Mouse (Mus musculus): Measurements from ENCODE around the gene Aco2. TPM values are rescaled to one million over a fixed set of nuclear protein-coding genes. Genes with fewer than 3 reads are reported as not detected.

The Aco2 gene
- polyA plus RNA-seq, 1 experiment from 2014 or later: 177 TPM

GRCm38 (mm10) chr15:81915663-81916062, 43.6 kb downstream of the Aco2 start:
- WGBS: 92% methylated on average over 5 of the region's 5 CpGs
- no peak overlapping the region for H3K27ac ChIP-seq (replicated peaks)
- peaks cover 64% of the 10 kb centered on the region for H3K36me3 ChIP-seq
- no peak overlapping the region for H3K9ac ChIP-seq (replicated peaks)
- H3K4me3 ChIP-seq: no peak overlapping the region
- H3K9me3 ChIP-seq: no peaks in the 10 kb centered on the region
- H3K4me2 ChIP-seq (replicated peaks): no peak overlapping the region
- no peak for ATAC-seq (ENCODE audit: low FRiP score, low read depth)
- H3K27me3 ChIP-seq: no peaks in the 10 kb centered on the region
- no peaks in the 10 kb centered on the region for H3K4me1 ChIP-seq

DNA sequence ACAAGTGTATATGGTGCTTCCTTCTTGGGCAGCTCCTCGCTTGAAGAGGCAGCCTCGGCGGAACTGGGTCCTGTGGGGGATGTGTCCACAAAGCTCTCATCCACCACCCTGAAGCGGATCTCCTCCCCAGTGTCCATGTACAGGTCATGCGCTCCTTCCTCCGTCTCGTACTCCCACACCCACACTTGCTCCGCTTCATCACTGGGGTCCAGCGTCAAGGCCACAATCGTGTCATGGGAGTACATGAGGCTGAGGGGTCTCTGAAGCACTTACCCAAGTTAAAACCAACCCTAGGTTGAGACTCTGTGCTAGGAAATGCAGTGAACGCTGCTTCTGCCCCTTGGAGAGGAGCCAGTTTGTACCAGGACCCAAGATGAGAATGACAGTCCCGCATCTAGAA, 45.1 kb downstream of the Aco2 start:
- ATAC-seq (ENCODE audit: low FRiP score, low read depth): no peak
- Histone ChIP-seq H3K4me1 (no peaks in the 10 kb centered on the region), H3K27ac (replicated peaks) (no peak overlapping the region), H3K4me2 (replicated peaks) (no peak overlapping the region), H3K27me3 (no peaks in the 10 kb centered on the region), H3K9ac (replicated peaks) (no peak overlapping the region), H3K9me3 (no peaks in the 10 kb centered on the region), H3K36me3 (peaks cover 54% of the 10 kb centered on the region), H3K4me3 (no peak overlapping the region)
- WGBS: 91% methylated on average over 12 of the region's 12 CpGs

GRCm38 (mm10) chr15:81917621-81918463, 45.7 kb downstream of the Aco2 start:
- Histone ChIP-seq H3K27me3 (no peaks in the 10 kb centered on the region), H3K9me3 (no peaks in the 10 kb centered on the region), H3K4me2 (replicated peaks) (no peak overlapping the region), H3K4me3 (no peak overlapping the region), H3K27ac (replicated peaks) (no peak overlapping the region), H3K4me1 (no peaks in the 10 kb centered on the region), H3K36me3 (peaks cover 52% of the 10 kb centered on the region), H3K9ac (replicated peaks) (no peak overlapping the region)
- WGBS: 56% methylated on average over 6 of the region's 6 CpGs
- ATAC-seq (ENCODE audit: low FRiP score, low read depth): no peak

DNA sequence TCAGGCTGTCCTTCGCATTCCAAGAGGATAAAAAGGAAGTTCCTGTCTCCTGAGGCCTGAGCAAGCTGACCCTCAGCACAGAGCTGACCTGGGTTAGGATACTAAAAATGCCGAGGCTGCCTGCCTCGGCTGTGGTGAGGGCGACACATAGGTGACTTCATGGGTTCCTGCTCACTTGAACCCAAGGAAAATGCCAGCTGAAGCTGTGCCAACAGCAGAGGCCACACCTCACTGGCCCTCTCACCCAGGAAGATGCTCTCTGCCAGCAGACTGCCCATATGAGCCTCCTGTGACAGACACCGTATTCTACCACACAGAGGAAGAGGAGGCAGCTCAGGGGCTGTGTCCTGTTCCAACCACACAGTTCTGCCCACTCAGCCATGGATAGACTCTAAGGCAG, 47.0 kb downstream of the Aco2 start:
- H3K27ac ChIP-seq (replicated peaks): no peak overlapping the region
- H3K9me3 ChIP-seq: no peaks in the 10 kb centered on the region
- WGBS: 81% methylated on average over 5 of the region's 5 CpGs
- H3K4me1 ChIP-seq: peaks cover 3% of the 10 kb centered on the region
- no peak overlapping the region for H3K4me3 ChIP-seq
- peaks cover 42% of the 10 kb centered on the region for H3K36me3 ChIP-seq
- H3K27me3 ChIP-seq: no peaks in the 10 kb centered on the region
- ATAC-seq (ENCODE audit: low FRiP score, low read depth): no peak
- H3K9ac ChIP-seq (replicated peaks): no peak overlapping the region
- H3K4me2 ChIP-seq (replicated peaks): no peak overlapping the region

DNA sequence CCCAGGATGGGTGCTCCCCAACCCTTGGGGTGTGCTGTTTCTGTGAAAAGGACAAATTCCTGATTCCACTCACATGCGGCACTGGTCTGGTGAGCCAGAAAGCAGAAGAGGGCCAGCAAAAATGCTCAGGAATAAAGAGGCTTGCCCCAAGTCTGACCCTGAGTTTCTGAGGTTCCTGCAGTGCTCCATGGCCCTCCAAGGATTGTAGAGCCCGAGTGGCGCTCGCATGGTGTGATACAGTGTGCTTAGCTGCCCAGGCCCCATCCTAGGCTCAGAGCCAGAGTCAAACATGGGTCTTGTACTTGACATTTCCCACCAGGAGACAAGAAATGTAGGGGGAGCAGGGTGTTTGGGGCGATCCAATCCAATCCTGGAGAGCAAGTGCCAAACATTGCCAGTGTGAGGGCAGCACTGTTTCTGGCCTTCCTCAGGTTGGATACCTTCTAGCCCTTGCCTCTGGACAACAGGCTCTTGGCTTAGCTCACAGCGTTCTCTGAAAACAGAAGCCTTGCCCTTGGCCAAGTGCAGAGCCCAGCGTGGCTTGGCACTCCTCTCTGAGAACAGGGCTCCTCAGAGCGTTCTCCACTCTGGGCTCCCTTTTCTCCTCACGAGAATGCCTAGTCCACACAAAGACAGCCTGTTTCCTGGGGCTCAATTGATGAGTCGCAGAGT, 48.6 kb downstream of the Aco2 start:
- no peak overlapping the region for H3K27ac ChIP-seq (replicated peaks)
- H3K9ac ChIP-seq (replicated peaks): no peak overlapping the region
- 88% methylated on average over 10 of the region's 10 CpGs for WGBS
- no peak overlapping the region for H3K4me3 ChIP-seq
- H3K4me1 ChIP-seq: peaks cover 19% of the 10 kb centered on the region
- no peak overlapping the region for H3K4me2 ChIP-seq (replicated peaks)
- ATAC-seq (ENCODE audit: low FRiP score, low read depth): no peak
- no peaks in the 10 kb centered on the region for H3K9me3 ChIP-seq
- H3K27me3 ChIP-seq: no peaks in the 10 kb centered on the region
- peaks cover 28% of the 10 kb centered on the region for H3K36me3 ChIP-seq

DNA sequence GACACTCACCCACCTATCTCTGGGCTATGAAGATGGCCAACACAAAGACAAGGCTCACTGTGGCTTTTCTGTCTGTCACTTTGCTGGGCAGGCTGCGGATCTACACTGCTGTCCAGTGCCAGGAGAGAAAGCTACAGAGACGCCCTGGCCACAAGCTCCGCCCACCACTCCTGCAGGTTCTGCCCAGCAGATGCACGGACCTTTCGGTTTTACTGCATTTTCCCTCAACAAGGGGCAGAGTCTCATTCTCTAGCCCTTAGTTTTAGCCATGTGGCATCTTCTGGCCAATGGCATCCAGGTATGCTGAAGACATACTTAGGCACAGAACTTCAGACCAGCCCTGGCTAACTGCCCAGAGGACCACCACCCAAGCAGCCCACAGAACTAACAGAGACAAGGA, 49.1 kb downstream of the Aco2 start:
- Histone ChIP-seq H3K4me2 (replicated peaks) (no peak overlapping the region), H3K27me3 (no peaks in the 10 kb centered on the region), H3K27ac (replicated peaks) (no peak overlapping the region), H3K9ac (replicated peaks) (0 out of 2 replicates have a peak overlapping the region, but pooled peaks have one; percentile 3), H3K9me3 (no peaks in the 10 kb centered on the region), H3K4me1 (peaks cover 20% of the 10 kb centered on the region), H3K4me3 (no peak overlapping the region), H3K36me3 (peaks cover 22% of the 10 kb centered on the region)
- ATAC-seq (ENCODE audit: low FRiP score, low read depth): no peak
- WGBS: 73% methylated on average over 5 of the region's 5 CpGs

- 87% methylated on average over 11 of the region's 11 CpGs for WGBS
- Histone ChIP-seq H3K9me3 (no peaks in the 10 kb centered on the region), H3K4me1 (peaks cover 30% of the 10 kb centered on the region), H3K27ac (replicated peaks) (no peak overlapping the region), H3K4me3 (peak overlapping the region; percentile 82), H3K4me2 (replicated peaks) (peak overlapping the region; percentile 98), H3K9ac (replicated peaks) (peak overlapping the region; percentile 72; the same call in 1 of the 2 replicates), H3K36me3 (peaks cover 12% of the 10 kb centered on the region; the same call in 1 of the 2 replicates), H3K27me3 (no peaks in the 10 kb centered on the region)
- ATAC-seq (ENCODE audit: low FRiP score, low read depth): no peak
Measured at GRCm38 (mm10) chr15:81924933-81925332, 52.8 kb downstream of the Aco2 start.

- Histone ChIP-seq H3K36me3 (peaks cover 12% of the 10 kb centered on the region; the same call in 1 of the 2 replicates), H3K27ac (replicated peaks) (peak within 1 kb of the TSS; percentile 88), H3K27me3 (no peaks in the 10 kb centered on the region), H3K4me1 (peaks cover 30% of the 10 kb centered on the region), H3K4me2 (replicated peaks) (peak within 1 kb of the TSS; percentile 98), H3K4me3 (peak within 1 kb of the TSS; percentile 82), H3K9me3 (no peaks in the 10 kb centered on the region), H3K9ac (replicated peaks) (peak within 1 kb of the TSS; percentile 72)
- WGBS: under 1% methylated on average over 54 of the region's 54 CpGs
- peak; percentile 96 for ATAC-seq (ENCODE audit: low FRiP score, low read depth)
Measured at GRCm38 (mm10) chr15:81925760-81926445, 53.8 kb downstream of the Aco2 start, which contains the start of gene Polr3h. Polr3h (minus strand) TSS chr15:81926240.

DNA sequence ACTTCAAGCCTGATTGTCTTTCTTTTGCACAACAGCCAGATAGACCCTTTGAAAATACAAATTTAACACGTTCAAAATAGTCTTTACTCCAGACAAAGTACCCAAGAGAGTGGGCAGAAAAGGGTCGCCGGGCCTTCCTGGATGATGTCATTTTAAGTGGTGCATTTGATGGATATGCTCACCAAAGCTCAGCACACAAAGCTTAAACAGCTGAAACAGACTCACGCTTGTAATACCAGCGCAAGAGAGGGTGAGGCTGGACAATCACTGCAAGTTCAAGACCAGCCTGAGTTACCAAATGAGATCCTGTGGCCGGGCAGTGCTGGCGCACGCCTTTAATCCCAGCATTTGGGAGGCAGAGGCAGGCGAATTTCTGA, 54.3 kb downstream of the Aco2 start:
- H3K4me2 ChIP-seq (replicated peaks): peak overlapping the region; percentile 98
- peak overlapping the region; percentile 88 for H3K27ac ChIP-seq (replicated peaks)
- H3K9me3 ChIP-seq: no peaks in the 10 kb centered on the region
- 27% methylated on average over 9 of the region's 9 CpGs for WGBS
- H3K27me3 ChIP-seq: no peaks in the 10 kb centered on the region
- H3K9ac ChIP-seq (replicated peaks): no peak overlapping the region
- peak overlapping the region; percentile 82 for H3K4me3 ChIP-seq
- ATAC-seq (ENCODE audit: low FRiP score, low read depth): peak; percentile 70
- H3K4me1 ChIP-seq: peaks cover 30% of the 10 kb centered on the region
- peaks cover 12% of the 10 kb centered on the region; the same call in 1 of the 2 replicates for H3K36me3 ChIP-seq

- 69% methylated on average over 4 of the region's 4 CpGs for WGBS
- Histone ChIP-seq H3K36me3 (0 out of 2 replicates have a peak, but pooled peaks cover 3% of the 10 kb centered on the region), H3K9ac (replicated peaks) (no peak overlapping the region), H3K4me1 (peaks cover 30% of the 10 kb centered on the region), H3K27me3 (no peaks in the 10 kb centered on the region), H3K27ac (replicated peaks) (no peak overlapping the region), H3K9me3 (no peaks in the 10 kb centered on the region), H3K4me2 (replicated peaks) (no peak overlapping the region), H3K4me3 (no peak overlapping the region)
- ATAC-seq (ENCODE audit: low FRiP score, low read depth): no peak
Measured at GRCm38 (mm10) chr15:81927741-81928140, 55.6 kb downstream of the Aco2 start.

DNA sequence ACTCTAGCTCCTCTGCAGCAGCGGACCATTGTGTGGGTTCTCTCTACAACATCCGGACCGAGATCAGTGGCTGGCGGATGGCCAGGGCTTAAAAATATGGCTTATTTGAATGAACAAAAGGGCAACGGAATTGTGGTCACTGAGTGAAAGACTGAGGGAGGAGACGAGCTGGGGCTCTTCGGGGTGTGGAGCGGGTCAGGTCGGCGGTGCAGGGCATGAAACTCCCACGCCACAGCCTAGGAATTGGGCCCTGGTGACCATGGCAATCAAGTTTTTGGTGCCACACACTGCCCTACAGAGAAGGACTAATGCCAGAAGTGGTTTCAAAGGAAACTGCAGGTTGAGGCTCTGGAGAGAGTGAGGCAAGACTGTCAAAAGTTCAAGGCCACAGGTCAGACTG, 56.2 kb downstream of the Aco2 start:
- Histone ChIP-seq H3K27ac (replicated peaks) (no peak overlapping the region), H3K4me2 (replicated peaks) (no peak overlapping the region), H3K9ac (replicated peaks) (no peak overlapping the region), H3K36me3 (0 out of 2 replicates have a peak, but pooled peaks cover under 1% of the 10 kb centered on the region), H3K4me3 (no peak overlapping the region), H3K27me3 (no peaks in the 10 kb centered on the region), H3K9me3 (no peaks in the 10 kb centered on the region), H3K4me1 (peaks cover 30% of the 10 kb centered on the region)
- no peak for ATAC-seq (ENCODE audit: low FRiP score, low read depth)
- WGBS: 61% methylated on average over 11 of the region's 11 CpGs
